8 mouse cellular contexts compared by ENCODE assay signal in genomic region chr9:120010781-120011511, GRCm38 (mm10). TPM values are rescaled to one million over a fixed set of nuclear protein-coding genes. Genes with fewer than 3 reads are reported as not detected.
A peak's percentile ranks its signal among the peaks of the same experiment; 100 is the strongest.
DNase-seq lines count a peak whose midpoint lies in the region; ATAC-seq lines count a peak whose summit lies in the region.

No protein-coding gene starts in this region.

- peak; percentile 94 for ATAC-seq in intestine, embryonic 16.5 days

- peak overlapping the region; percentile 7; the same call in 1 of the 2 replicates for H3K9ac ChIP-seq in intestine, embryonic 16.5 days (ENCODE audit: low read depth, low read length)

- peak; percentile 100 for DNase-seq in adrenal gland, postnatal 10 days
- peak; percentile 92 for DNase-seq in embryo, embryonic 9.5 days (ENCODE audit: extremely low spot score)
- DNase-seq in gastrocnemius, postnatal 4 days (ENCODE audit: low spot score in 2 of 2), result peak; percentile 97
- DNase-seq in left cerebral cortex, postnatal 25 days (ENCODE audit: low spot score in 2 of 2), result peak; percentile 97 to 99
- DNase-seq in midbrain, embryonic 10.5 days (ENCODE audit: low spot score), result peak; percentile 93
- peak; percentile 96 to 97 for DNase-seq in right cerebral cortex, postnatal 36 days (ENCODE audit: low spot score in 2 of 2)
- DNase-seq in urinary bladder, postnatal 4 days (ENCODE audit: low spot score in 2 of 2), result peak; percentile 97 to 98

- peaks cover 3% of the 10 kb centered on the region; the same call in 1 of the 2 replicates for H3K9me3 ChIP-seq in intestine, embryonic 16.5 days (ENCODE audit: control insufficient read depth, low read length)
- H3K9me3 ChIP-seq in midbrain, embryonic 10.5 days (replicated peaks), result 0 out of 2 replicates have a peak, but pooled peaks cover 2% of the 10 kb centered on the region

- peaks cover 7% of the 10 kb centered on the region for H3K4me1 ChIP-seq in intestine, embryonic 16.5 days (ENCODE audit: control insufficient read depth, insufficient read depth, low read length)
- peaks cover 23% of the 10 kb centered on the region for H3K4me1 ChIP-seq in midbrain, embryonic 10.5 days

- no peaks in the 10 kb centered on the region for H3K27me3 ChIP-seq in intestine, embryonic 16.5 days (replicated peaks; ENCODE audit: control insufficient read depth, insufficient read depth, low read length)
- peaks cover 43% of the 10 kb centered on the region for H3K27me3 ChIP-seq in midbrain, embryonic 10.5 days (ENCODE audit: low read depth, poor library complexity, severe bottlenecking)

- peak overlapping the region; percentile 42 for H3K4me3 ChIP-seq in intestine, embryonic 16.5 days (ENCODE audit: low read length)
- H3K4me3 ChIP-seq in midbrain, embryonic 10.5 days, result peak overlapping the region; percentile 65

- peak overlapping the region; percentile 66 for H3K27ac ChIP-seq in intestine, embryonic 16.5 days (ENCODE audit: low read length)
- H3K27ac ChIP-seq in midbrain, embryonic 10.5 days (replicated peaks), result peak overlapping the region; percentile 69

- intact Hi-C loops in left cerebral cortex, postnatal 25 days (cut with DNase I), result loop anchor here (1.0 kb wide), 1 partner anchor 28 kb away; no protein-coding TSS in a partner anchor

- no peaks in the 10 kb centered on the region for H3K36me3 ChIP-seq in intestine, embryonic 16.5 days (ENCODE audit: control insufficient read depth, insufficient read depth, low read length)
- no peaks in the 10 kb centered on the region for H3K36me3 ChIP-seq in midbrain, embryonic 10.5 days

- 1% methylated on average over 60 of the region's 60 CpGs for WGBS in intestine, embryonic 16.5 days
- 1% methylated on average over 60 of the region's 60 CpGs for WGBS in midbrain, embryonic 10.5 days

- H3K4me2 ChIP-seq in intestine, embryonic 16.5 days (ENCODE audit: low read depth, low read length), result peak overlapping the region; percentile 82

RNA-seq across cellular contexts. Expression of gene Xirp1, which starts 12.5 kb away (rescaled TPM):
- 1 to 10 TPM; 3.1 to 7.4 TPM for total RNA-seq in adrenal gland, postnatal 10 days (2021)
- 100 to 1,000 TPM; 101 to 111 TPM for total RNA-seq in gastrocnemius, postnatal 4 days (2021)
- polyA plus RNA-seq in intestine, embryonic 16.5 days (2015; fragmentation: Nextera tagmentation; extraction: Ambion mirVana), result 0.06 and 0.07 TPM in 2 replicates
- total RNA-seq in left cerebral cortex, postnatal 25 days (2021), result under 1 TPM; 0.11 TPM
- not detected in 2 replicates for polyA plus RNA-seq in midbrain, embryonic 10.5 days (2016; fragmentation: Nextera tagmentation; extraction: Ambion mirVana)

RNA-seq across cellular contexts. Expression of gene Csrnp1, which starts 26.5 kb away (rescaled TPM):
- 10 to 100 TPM; 11.9 to 24.0 TPM for total RNA-seq in adrenal gland, postnatal 10 days (2021)
- total RNA-seq in gastrocnemius, postnatal 4 days (2021), result 1 to 10 TPM; 4.5 to 5.4 TPM
- 5.0 and 5.1 TPM in 2 replicates for polyA plus RNA-seq in intestine, embryonic 16.5 days (2015; fragmentation: Nextera tagmentation; extraction: Ambion mirVana)
- 10 to 100 TPM; 14.2 to 16.1 TPM for total RNA-seq in left cerebral cortex, postnatal 25 days (2021)
- 1.9 and 2.7 TPM in 2 replicates for polyA plus RNA-seq in midbrain, embryonic 10.5 days (2016; fragmentation: Nextera tagmentation; extraction: Ambion mirVana)

RNA-seq across cellular contexts. Expression of gene Cx3cr1, which starts 58.7 kb away (rescaled TPM):
- total RNA-seq in adrenal gland, postnatal 10 days (2021), result 1 to 10 TPM; 2.4 to 3.8 TPM
- total RNA-seq in gastrocnemius, postnatal 4 days (2021), result 1 to 10 TPM; 5.5 to 5.6 TPM
- 8.3 and 9.2 TPM in 2 replicates for polyA plus RNA-seq in intestine, embryonic 16.5 days (2015; fragmentation: Nextera tagmentation; extraction: Ambion mirVana)
- total RNA-seq in left cerebral cortex, postnatal 25 days (2021), result 10 to 100 TPM; 33.5 to 33.7 TPM
- 5.9 and 6.7 TPM in 2 replicates for polyA plus RNA-seq in midbrain, embryonic 10.5 days (2016; fragmentation: Nextera tagmentation; extraction: Ambion mirVana)

Comparison
In these comparisons a context has a peak if more than half of its experiments do, and no peak if none do; other contexts are left out.
1. Peak in every context shown above with its lines: DNase-seq, ATAC-seq, H3K4me3 ChIP-seq and H3K27ac ChIP-seq.
2. RNA of gene Xirp1, which starts 12.5 kb away (total RNA-seq): 101 to 111 TPM in gastrocnemius, postnatal 4 days; 3.1 to 7.4 TPM in adrenal gland, postnatal 10 days and 0.11 TPM in left cerebral cortex, postnatal 25 days; every median in the first group is over 10 times any median in the second.
3. RNA of gene Cx3cr1, which starts 58.7 kb away (total RNA-seq): 33.5 to 33.7 TPM in left cerebral cortex, postnatal 25 days; 5.5 to 5.6 TPM in gastrocnemius, postnatal 4 days and 2.4 to 3.8 TPM in adrenal gland, postnatal 10 days; every median in the first group is over 4 times any median in the second.